Mouse (Mus musculus) adrenal gland, postnatal 25 days (tissue): ENCODE results near the gene Tial1. TPM values are rescaled to one million over a fixed set of nuclear protein-coding genes. Genes with fewer than 3 reads are reported as not detected.

ENCODE experiments used
- DNase-seq: peaks from one replicate; pipeline ENCODE4 v3.0.0; 2021; ENCODE audit warnings: mixed read lengths
- microRNA-seq, 2 experiments: library from miRNA; unstranded; fragments of <30 nt; microRNA quantifications; one replicate each; pipeline ENCODE4 v1.2.0; 2021
- total RNA-seq: library from RNA; stranded (reverse); gene quantifications from 2 replicates; pipeline ENCODE4 v1.2.3, GENCODE M21; 2021

The Tial1 gene
- total RNA-seq, 1 experiment from 2014 or later = 123 TPM

DNA sequence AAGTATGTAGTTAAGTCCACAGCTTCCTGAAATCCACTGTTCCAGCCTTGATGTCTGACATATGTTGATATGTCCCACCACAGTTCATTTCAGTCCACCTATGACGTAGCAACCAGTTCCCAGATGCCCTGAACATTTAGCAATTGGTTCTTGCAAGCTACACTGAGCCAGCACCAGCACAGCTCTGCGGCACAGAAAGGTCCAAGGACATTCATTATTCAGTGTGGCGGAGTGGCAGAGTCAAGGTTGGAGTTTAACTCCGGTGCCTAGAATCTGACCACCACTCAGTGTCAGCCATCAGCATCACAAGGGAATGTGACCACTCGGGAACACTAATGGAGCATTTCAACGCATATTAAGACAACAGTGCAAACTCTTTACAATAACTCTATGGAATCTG lies 44.9 kb downstream of the Tial1 start:
- DNase-seq = no peak

GRCm38 (mm10) chr7:128414433-128414832 lies 47.1 kb downstream of the Tial1 start:
- DNase-seq = no peak

DNA sequence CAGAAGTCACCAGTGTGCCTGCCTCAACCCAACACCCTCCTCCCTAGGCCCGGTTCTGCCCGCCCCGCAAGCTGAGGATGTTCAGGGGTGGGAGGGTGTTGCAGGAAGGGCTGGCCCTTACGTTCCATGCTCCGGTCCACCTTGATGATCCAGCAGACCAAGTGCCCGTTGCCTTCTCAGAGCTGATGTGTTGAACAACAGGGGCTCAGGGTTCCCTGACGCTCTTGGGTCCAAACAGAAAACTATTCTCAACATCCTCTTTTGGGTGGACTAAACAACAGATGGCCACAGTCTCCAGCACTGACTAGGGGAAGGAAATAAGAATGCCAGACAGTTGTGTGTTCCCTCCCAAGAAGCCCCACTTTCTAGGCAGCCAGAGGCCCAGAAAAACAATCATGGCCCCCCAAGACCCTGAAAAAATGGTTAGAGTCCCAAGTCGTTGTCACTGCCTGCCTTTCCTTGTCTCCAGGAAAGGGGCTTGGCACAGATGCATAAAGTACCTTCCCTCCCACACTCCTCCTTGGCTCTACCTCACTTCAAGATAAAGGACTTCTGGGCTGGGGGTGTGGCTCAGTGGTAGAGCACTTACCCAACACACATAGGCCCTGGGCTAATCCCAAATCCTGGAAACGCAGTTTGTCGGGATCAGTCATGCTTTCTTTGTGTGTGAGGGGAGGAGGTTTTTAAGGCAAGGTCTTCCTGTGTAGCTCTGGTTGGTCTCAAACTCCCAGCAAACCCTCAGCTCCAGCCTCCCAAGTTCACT lies 49.3 kb downstream of the Tial1 start:
- no peak for DNase-seq

GRCm38 (mm10) chr7:128410708-128411413 lies 50.7 kb downstream of the Tial1 start:
- DNase-seq = no peak

GRCm38 (mm10) chr7:128408265-128408664 lies 53.3 kb downstream of the Tial1 start:
- no peak for DNase-seq

- DNase-seq = no peak
Measured at GRCm38 (mm10) chr7:128403988-128404387, 57.5 kb downstream of the Tial1 start.

DNA sequence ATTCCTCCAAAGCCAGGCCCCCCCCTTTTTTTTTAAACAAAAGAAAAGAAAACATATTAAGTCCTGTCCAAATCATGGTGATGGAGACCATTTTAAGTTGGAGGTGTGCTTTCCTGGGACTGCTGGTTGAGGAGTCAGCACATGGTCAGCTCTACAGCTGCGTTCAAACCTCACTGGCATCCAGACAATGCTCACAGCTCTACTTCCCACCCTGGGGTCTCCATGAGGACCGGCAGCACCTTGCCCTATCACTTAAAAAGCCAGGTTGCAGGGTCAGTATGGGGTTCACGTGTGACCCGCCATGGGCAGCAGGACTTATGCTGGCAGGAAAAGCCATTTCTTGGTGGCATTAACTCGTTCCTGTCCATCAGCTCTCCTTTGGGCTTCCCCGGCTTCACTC lies 57.9 kb downstream of the Tial1 start:
- no peak for DNase-seq

DNA sequence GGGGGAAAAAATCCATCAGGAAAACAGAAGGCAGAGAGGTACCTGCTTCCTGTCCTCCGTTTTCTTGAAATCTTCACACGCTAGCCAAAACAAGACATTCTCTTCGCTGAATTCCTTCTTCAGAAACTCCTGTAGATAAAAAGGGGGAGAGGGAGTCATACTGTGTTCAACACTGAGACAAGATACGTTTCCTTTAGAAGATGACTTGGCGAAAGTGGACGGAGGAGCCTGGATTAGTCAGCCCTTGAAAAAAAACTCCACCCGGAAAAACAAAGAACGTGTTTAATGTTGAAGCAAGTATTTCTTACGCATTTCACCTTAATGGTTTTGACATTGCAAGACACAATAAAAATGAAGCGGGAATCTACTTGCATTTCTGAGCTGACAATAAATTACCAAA lies 58.4 kb downstream of the Tial1 start:
- no peak for DNase-seq

DNA sequence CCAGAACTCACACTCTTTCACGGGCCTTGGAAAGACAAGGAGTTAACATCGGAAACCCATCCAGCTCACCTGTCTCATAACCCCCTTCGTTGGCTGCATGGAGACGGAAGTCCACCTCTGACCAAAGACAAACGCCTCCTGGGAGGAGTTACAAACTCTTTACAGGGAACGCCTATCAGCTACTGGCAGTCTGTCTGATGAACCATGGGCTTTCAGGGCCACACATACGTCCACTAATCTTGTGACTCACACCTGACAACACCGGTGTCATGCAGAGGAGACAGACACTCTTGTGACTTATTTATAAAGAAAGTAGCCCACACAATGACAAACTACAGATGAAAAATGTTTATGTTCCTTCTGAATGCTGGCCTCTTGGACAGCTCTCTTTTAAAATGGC lies 58.9 kb downstream of the Tial1 start:
- no peak for DNase-seq

DNA sequence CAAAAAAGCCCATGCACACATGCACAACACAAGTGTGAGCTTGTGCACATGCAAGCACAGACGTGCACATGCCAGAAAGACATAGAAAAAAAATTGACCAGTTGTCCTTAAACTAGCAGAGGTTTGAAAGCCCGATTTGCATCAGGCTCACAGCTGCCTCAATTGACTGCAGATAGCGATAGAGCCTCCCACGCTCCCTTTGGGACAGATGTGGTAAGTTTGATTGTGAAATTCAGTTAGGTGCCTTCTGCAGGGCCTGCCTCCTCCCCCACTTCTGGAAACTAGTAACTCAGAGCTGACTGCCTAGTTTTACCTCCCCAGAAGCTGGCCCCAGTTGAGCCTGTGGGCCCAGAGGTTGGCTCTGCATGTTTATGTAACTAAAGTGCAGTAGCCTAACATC lies 62.9 kb downstream of the Tial1 start:
- DNase-seq = no peak

GRCm38 (mm10) chr7:128397066-128397465 lies 64.5 kb downstream of the Tial1 start:
- DNase-seq = no peak

GRCm38 (mm10) chr7:128393756-128394155 lies 67.8 kb downstream of the Tial1 start:
- no peak for DNase-seq

GRCm38 (mm10) chr7:128392972-128393314 lies 68.6 kb downstream of the Tial1 start:
- DNase-seq = no peak

GRCm38 (mm10) chr7:128392071-128392971 lies 69.2 kb downstream of the Tial1 start:
- DNase-seq = no peak

- no peak for DNase-seq
Measured at GRCm38 (mm10) chr7:128391267-128392057, 70.1 kb downstream of the Tial1 start.

Small RNAs within 50 kb of the gene (microRNA-seq; reads per million reads assigned to microRNA genes)
- 0 reads per million in 2 experiments for gene Gm24365

Other genes with a start within 250 kb of the Tial1 start
- gene Armc5, start 224.4 kb downstream of the Tial1 start, total RNA-seq = 19.3 and 20.5 TPM in 2 replicates
- gene 9130023H24Rik, start 223.7 kb downstream of the Tial1 start, total RNA-seq = 9.1 and 10.3 TPM in 2 replicates
- gene Tgfb1i1, start 214.9 kb downstream of the Tial1 start, total RNA-seq = 20.2 and 23.0 TPM in 2 replicates
- gene Slc5a2, start 196.1 kb downstream of the Tial1 start, total RNA-seq = not detected in 2 replicates
- gene BC017158, start 163.5 kb downstream of the Tial1 start, total RNA-seq = 29.0 and 33.5 TPM in 2 replicates
- gene Rgs10, start 43.0 kb downstream of the Tial1 start, total RNA-seq = 16.0 and 20.3 TPM in 2 replicates
- gene Bag3, start 61.9 kb upstream of the Tial1 start, total RNA-seq = 148 and 181 TPM in 2 replicates
- 28.8 and 31.4 TPM in 2 replicates for gene Inpp5f, start 149.6 kb upstream of the Tial1 start, total RNA-seq